Mouse (Mus musculus) olfactory bulb, adult 2 months (tissue): ENCODE data around the gene Tmem108.

Experiments
- CTCF ChIP-seq: fragments of 200-500 bp; IDR thresholded peaks from 2 replicates; pipeline ENCODE4 v1.5.1; 2012; ENCODE audit warnings: low read depth, mild to moderate bottlenecking, low read length, moderate library complexity; ENCODE audit not compliant: insufficient read depth
- POLR2A ChIP-seq: fragments of 200-500 bp; IDR thresholded peaks from 2 replicates; pipeline ENCODE4 v1.6.1; 2012; ENCODE audit warnings: mild to moderate bottlenecking, low read depth, low read length, moderate library complexity; ENCODE audit not compliant: insufficient read depth

DNA sequence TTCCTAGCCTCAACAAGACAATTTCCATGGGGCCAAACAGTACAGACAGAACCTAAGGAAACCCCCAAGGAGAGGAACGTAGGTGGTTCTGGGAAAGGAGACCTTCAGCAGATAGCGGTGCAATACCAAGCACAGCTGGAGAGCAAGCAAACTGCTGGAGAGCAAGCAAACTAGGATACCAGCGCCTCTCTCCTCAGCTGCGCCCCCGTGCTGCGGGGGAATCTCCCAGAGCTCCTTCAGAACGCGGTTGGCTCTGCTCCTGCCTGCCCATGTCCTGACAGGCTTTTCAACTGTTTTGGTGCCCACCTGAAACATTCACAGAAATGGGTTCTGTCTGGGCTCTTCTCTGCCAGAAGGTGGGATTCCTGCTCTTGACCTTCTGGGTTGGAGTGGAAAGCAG, 221.1 kb downstream of the Tmem108 start:
- TF ChIP-seq CTCF (no peak), POLR2A (no peak)
